Mouse (Mus musculus) forelimb bud, embryonic 11.5 days (tissue): ENCODE results near the gene Kcng3.

ENCODE experiments used
- DNase-seq: peaks from one replicate; pipeline ENCODE4 v3.0.0-alpha.2; 2012; ENCODE audit warnings: low read depth, low spot score

Kcng3 gene

DNA sequence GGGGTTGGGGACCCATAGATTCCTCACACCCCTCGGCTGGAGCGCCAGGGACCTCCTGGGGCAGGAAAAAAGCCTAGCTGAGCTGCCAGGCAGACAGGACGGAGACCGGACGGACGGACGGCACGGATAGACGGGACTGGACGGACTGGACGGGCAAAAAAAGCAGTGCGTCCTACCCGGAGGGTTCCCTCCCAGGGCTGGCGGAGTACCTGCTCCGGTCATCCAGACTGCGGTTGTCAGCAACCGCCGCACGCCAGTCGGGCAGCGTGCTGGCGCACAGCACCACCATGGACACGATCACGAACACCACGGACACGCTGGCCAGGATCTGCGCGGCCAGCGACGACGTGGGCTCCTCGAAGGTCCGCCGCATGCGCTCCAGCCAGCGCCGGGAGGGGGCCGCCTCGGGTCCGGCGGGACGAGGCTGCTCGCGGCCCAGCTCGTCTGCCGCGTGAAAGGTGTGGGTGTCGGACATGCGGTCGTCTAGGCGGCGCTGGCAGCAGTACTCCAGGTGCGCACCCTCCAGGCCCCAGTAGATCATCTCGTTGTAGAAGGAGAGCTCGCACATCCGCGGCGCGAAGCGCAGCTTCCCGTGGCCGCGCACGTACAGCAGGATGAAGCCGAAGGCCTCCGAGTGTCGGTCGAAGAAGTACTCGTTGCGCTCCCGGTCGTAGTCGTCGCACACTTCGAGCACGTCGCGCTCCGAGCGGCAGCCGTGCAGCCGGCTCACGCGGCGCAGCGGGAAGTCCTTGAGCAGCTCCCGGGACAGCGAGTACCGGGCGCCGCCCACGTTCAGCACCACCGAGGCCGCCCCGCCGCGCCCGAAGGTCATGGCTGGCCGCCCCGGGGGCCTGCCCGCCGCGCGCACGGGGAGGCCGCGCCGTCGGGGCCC lies 662 bp downstream of the Kcng3 start:
- DNase-seq, result no peak

DNA sequence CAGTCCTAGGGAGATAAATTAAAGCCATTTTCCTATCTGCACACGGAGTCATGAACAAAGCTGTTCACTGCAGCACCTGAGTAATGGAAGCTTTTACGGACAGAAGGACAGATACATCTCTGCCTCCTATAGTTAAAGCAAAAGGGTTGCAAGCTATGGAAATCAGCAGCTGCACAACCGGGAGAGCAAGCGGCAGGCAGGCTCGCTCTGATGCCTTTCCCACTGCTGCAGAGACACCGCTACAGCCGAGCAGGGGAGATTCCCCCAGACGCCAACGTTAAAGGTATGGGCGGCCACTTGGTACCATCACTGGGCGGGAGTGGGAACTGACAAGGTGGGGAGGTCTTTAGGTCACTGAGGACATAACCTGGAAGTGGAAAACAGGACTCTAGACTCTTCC lies 17.8 kb downstream of the Kcng3 start:
- no peak for DNase-seq

DNA sequence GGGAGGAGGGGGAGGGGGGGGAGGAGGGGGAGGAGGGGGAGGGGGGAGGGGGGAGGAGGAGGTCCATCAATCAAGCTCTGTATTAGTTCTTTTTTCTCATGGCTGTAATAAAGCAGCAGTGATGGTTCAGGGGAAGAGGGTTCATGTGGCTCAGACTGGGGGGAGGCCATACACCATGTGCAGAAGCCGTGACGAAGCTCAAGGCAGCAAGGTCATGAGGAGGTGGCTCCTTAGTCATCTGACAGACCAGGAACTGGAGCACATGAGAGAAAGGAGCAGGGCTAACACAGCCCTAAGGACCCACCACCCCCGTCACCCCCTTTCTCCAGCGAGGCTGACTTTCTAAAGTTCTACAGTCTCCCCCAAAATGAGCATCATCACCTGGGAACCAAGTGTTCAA lies 22.2 kb downstream of the Kcng3 start:
- no peak for DNase-seq

DNA sequence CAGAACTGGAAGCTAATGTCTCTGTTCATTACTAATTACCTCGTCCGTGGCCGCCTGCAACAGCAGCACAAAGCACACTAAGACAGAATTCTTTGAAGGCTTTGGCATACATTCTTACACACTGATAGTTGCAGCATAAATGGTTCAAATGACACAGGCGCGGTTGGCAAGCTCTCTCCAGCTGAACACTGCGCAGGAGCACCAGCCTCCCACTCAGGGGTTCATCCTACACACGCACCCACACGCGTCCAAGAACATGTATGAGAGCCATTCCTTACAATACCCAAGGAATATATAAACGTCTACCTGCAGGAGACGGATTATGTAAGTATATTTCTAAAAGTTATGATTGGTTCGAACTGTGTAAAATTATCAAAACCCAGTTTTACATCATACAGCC lies 30.7 kb downstream of the Kcng3 start:
- DNase-seq, result no peak

DNA sequence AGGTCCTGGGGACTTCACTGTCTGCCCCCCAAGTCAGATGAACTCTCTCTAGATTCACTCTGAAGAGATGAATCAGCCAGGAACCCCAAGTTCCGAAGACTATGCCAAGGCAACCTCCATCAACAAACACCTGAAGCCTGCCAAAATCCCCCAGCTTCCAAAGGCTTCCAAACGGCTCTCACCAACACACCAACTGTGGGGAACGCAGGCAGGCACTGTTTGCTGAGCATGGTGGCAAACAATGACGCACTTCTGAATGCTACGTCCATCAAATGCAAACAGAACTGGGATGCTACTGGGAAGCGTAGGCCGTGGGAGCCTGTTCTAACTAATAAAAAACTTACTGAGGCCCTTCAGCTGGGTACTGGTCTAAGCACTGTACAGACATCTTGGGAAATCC lies 35.7 kb downstream of the Kcng3 start:
- DNase-seq, result no peak

DNA sequence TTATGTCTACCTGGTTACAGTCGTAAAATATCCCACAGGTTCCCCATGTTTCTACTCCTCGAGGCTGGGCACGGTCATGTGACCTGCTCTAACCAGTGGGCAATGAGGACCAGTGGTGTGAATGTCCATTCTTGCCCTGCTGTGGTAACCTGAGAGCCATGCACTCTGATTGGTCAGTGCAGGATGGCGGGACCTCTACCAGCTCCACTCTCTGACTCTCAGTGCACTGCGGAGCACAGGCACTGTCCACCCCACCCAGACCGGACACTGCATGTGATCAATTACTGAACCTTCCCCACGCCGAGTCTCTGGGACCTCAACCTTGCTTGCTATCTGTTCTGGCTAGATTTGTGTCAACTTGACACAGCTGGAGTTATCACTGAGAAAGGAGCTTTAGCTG lies 37.2 kb downstream of the Kcng3 start:
- DNase-seq, result no peak

DNA sequence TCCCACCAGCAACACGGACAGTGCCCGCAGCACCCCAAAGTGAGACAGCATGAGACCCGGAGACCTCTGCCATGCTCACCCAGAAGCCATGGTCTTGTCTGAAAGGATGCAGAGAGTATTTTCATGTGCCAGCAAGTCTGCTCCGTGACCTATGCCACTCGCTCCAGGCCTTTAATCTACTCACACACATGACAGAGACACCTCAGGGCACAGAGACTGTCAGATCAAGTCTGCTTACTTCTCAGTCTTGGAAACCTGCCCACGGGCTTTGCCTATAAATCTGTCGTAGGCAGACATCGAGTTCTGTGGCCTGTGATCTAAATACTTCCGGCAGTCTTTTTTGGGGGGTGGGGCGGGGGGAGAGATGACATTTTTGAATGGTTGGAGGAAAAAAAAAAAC lies 38.3 kb downstream of the Kcng3 start:
- peak; percentile 13 for DNase-seq

DNA sequence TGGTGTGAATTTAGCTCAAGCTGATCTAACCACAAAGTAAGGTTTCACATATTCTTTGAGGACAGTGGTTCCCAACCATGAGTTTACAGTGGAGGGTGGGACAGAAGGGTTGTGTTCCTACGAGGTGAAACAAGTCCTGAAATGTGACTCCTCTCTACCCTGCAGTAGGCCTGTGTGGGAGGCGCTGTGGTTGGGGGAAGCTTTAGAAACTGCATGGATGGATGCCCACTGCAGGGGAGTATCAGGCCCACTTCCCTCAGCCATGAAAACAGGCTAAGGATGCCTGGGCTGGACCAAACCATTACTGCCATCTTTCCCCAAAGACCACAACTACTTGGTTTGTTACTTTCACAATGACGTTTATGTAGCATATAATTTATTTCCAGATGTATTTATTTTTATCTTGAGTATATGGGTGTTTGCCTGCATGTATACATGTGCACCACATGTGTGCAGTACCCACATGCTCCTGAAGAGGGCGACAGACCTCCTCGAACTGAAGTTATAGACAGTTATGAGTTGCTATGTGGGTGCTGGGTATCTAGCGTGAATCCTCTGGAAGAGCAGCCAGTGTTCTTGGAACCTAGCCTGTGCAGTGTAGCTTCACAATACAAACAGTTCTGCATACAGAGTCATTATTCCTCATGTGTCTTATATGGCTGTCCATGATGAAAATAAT lies 42.9 kb downstream of the Kcng3 start:
- DNase-seq, result no peak

DNA sequence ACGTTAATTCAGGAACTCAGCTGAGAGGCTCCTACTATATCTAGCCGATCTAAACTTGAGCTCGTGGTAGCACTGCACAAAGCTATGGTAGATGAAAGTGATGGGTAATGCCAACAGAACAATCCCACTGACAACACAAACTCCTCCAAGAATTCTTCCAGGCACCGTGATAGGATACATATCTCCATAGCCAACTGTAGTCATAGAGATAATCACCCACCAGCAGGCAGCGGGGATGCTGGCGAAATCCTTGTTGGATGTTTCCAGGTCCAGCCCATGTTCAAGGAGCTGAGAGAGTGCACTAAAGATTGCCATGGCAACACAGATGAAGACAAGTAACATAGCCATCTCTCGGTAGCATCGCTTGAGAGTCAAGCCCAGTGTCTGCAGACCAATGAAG lies 44.0 kb downstream of the Kcng3 start:
- no peak for DNase-seq

DNA sequence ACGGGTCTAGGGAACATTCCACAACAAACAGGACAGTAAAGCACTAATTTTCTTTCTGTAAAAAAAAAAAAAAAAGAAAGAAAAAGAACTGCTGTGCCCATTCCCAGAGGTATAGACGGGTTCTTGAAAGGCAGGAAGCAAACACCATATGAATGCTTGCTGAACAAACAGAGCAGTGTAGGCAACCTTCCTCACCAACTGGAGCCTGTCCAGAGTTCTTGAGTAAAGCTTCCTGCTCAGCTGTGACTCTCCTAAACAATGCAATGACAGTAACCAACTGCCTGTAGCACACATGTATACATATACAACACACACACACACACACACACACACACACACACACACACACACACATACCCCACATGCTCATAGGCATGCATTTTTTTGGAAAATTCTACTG lies 49.1 kb downstream of the Kcng3 start:
- DNase-seq, result no peak

DNA sequence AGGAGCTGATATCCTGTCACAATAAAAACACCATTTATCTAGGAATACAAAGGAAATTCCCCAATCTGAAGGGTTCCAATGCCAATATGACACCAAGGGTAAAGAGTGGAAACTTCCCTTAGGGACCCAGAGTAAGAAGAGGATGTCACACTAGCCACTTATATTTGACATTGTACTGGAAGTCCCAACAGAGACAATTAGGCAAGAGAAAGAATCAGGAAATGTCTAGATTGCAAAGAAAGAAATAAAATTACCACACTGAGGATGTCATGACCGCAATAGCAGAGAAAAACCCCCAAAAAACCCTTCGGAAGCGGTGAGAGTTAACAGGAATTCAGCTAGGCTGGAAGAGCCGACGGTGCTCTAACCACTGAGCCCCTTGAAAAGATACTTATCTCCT lies 51.0 kb downstream of the Kcng3 start:
- DNase-seq, result no peak

DNA sequence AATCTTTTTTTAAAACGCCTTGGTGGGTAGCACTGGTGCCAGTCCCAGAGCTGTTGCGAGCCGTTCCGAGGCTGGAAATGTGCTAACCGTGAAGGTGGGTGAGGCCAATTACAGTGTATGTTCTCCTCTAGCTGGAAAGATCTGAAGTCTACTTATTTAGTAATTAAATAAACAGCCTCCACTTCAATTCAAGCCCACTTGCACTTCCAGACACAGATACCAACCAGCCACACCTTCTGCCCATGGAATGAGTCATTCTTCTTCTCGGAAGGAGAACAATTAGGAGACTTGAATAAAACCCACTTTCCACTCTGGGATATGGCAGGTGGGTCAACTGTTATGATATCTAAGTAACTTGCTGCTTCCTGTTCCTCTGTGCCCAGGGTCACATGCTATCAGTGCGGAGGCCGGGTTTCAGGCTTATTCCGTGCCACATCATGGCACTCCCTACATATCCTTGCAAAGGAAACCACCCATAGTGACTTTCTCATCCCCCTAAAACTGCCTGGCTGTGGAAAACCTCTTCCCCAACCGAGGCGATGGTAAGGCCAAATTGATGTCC lies 54.8 kb downstream of the Kcng3 start:
- DNase-seq, result no peak

DNA sequence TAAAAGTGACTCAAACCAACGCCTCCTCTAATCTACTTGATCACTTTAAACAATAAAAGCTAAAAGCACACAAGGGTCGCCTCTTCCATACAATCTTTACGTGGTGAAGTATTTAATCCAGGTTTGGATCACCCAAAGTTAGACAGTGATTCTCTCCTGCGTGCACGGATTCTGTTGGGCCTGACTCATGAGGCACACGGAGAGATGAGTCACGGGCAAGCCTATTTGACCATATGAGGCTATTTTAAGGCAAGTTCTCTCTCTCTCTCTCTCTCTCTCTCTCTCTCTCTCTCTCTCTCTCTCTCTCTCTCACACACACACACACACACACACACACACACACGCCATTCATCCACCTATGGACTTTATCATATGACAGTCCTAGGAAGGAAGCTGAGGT lies 57.1 kb downstream of the Kcng3 start:
- no peak for DNase-seq

DNA sequence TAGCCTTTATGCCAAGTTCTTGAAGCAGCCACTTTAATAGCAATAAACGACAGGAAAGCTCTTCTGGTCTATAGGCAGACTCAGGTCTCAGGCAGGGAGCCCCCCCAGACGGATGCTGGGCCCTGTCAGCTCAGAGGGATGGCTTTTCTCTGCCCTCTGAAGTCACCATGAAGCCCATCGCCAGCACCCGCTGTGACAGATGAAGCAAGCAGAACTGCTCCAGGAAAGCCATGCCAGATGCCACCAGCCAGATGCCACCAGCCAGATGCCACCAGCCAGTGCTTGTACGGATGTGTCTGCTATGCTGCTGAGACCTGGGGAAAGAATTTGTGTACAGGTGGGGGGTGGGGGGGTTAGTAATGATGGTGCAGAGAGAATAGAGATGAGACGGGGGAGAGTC lies 58.6 kb downstream of the Kcng3 start:
- DNase-seq, result no peak

DNA sequence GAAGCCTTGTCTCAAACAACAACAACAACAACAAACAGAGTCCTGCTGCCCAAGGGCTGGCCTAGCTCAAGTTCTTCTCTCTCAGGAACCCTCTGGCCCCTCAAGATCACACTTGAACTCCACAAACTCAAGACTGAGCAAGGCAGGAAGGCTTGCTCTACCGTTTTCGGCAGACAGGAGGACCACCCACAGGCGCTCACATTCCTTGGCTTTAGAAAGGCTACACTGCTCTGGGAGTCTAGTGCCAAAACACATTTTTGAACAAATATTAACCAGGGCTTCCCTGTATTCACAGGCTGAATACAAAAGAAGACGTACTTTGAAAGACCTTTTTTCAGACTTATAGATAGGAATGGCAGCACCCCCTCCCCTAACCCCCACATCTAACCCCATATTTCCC lies 59.3 kb downstream of the Kcng3 start:
- DNase-seq, result no peak

DNA sequence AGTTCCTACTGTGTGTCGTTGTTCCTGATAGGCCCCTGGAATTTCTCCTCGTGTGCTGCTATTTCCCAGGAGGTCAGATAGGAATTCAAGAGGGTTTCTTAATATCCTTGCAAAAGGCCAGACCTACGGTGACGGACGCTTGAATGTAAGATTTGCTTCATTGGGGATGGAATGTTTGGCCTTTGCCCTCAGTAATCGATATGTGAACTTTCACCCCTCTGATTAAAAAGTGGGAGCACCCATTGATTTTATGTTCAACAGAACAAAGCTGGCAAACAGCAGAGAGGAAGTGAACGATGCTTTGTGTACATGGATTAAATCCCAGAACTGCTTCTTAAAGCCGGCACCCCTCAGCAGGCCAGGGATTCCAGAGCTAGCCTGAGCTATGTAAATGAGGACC lies 64.3 kb downstream of the Kcng3 start:
- DNase-seq, result no peak

DNA sequence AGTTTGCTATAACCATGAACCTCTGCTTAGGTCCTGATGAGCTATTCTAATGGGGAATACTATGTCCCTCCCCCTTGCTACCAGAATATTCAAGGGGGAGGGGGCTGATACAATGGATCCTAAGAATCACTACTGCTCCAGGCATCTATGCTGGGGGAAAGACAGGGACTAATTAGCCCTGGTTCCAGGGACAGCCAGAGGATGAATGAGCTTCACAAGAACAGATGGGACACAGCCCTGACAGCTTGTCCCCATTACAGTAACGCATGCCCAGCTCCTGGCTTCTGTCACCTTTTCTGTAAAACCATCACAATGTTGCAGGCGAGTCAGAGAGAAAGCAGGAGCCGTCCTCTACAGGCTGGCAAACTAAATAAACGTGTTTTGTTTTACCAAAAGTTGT lies 66.2 kb downstream of the Kcng3 start:
- DNase-seq, result no peak

DNA sequence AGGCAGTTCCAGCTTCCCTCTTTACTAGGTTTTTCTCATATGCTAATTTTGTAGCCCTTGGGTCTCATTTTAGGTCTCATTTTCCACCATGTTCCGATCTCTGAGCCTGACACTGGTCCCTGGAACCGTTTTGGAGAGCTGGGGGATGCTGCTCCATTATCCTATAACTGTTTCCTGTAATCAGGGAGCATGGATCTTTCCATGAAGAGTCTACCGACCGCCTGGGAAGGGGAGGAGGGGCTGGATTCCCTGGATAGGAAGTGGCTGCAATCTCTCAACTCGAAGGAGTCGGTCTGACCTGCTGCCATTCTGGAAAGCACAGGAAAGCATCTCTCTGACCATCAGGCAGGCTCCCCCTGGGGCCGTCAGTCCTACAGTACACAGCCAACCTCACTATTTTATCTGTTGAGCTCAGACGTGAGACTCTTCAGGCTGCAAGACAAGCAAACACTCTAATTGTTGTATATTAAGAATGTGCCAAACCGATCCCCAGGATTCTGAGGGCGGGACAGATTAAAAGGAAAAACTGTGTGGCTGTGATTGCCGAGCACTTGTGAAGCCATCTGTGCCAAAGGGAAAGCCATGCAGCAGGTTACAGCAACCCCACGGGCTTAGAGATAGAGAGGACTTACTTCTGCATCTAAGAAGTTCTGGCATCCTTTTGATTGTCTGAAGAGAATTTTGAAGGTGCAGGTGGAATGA lies 67.4 kb downstream of the Kcng3 start:
- no peak for DNase-seq

DNA sequence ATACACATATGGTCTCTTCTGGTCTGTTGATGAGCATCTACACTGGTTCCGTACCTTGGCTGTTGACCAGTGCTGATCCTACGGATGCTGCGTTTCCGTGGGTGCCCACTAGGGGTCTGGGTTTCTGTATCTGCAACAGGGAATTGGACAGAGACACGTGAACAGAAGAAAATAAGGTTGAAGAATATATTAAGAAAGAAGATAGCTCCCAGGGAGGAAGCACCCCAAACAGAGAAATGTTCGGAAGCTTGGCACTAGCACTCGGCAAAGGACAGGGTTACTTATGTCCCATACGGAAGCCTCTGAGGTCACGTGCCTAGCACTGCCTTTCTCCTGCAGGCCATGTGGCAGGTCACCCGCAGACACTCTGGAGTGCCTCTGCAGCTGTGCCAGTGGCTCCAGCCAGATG lies 68.0 kb downstream of the Kcng3 start:
- DNase-seq, result peak; percentile 53

DNA sequence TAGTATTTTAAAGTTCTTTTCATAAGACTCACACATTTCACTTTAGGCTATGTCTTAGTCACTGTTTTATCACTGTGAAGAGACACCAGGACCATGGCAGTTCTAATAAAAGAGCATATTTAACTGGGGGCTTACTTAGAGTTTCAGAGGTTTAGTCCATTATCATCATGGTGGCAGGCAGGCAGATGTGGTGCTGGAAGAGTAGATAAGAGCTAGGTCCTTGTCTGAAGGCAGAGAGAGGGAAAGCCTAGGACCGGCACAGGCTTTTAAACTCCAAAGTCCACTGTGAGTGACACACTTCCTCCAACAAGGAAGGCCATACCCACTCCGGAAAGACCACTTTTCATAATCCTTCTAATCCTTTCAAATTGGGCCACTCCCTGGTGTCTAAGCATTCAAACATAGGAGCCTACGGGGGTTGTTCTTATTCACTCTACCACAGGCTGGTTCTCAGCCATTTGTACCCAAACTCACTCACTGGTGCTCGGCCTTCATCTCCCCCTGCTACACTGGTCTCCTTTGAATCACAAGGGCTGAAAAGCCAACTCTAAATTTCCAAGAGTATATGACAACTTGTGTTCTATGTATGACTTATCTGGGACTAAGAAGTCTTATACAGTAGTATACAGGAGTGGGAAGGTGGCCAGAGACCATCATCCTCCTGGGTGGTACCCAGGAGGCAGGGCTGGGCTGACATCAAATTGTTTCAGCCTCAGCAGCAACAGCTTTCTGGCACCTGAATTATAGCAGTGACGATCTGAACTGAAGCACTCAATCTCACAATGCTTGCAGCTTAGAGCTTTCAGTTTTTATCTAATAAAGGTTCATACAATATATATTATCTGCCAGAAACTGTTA lies 69.3 kb downstream of the Kcng3 start:
- DNase-seq, result no peak

DNA sequence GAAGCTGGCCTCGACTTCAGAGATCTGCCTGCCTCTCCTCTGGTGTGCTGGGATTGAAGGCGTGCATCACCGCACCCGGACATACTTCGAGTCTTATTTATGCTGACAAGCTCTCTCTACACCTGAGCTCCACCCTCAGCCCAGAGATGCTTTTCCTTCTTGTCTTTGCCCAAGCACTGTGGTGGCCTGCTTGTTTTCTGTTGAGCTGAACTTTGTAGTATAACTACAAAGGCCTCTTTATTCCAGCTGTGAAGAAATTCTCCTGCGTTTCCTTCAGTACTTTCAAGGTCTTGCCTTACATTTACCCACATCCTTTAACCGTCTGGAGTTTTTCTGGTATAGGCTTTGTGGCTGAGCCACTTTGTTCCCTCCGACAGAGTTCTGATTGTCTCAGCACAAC lies 72.6 kb downstream of the Kcng3 start:
- no peak for DNase-seq
